Mouse (Mus musculus): Measurements from ENCODE around the gene Zfand3. TPM values are rescaled to one million over a fixed set of nuclear protein-coding genes. Genes with fewer than 3 reads are reported as not detected.

Gene Zfand3
- total and polyA plus RNA-seq, 2 experiments = 46.7 to 63.3 TPM

DNA sequence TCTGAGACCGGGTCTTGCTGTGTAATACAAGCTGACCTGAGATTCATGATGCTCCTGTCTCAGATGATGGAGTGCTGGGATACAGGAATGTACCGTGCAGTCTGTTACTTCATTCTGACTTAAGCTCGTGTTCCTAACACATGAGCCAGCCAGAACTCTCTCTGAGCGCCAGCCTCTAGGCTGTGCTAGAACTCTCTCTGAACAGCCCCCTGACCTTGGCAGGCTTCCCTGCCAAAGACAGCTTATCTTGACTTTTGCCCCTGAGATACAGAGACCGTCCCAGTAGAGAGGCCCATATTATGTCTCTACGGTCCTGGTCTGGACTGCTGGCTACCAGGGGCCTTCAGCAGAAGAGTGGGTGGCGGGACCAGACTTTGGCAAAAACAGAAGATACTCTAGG is 239.0 kb downstream of the Zfand3 start:
- H3K27me3 ChIP-seq (ENCODE audit: control insufficient read depth, insufficient read depth, low read length) = no peaks in the 10 kb centered on the region
- H3K9ac ChIP-seq (ENCODE audit: low read depth, low read length) = no peak overlapping the region
- no peaks in the 10 kb centered on the region for H3K36me3 ChIP-seq (ENCODE audit: control insufficient read depth, insufficient read depth, low read length)
- H3K27ac ChIP-seq (replicated peaks; ENCODE audit: insufficient read depth, low read depth, low read length) = no peak overlapping the region
- DNase-seq (ENCODE audit: extremely low read depth, low read depth, low spot score) = peak; percentile 25
- H3K4me3 ChIP-seq (ENCODE audit: insufficient read depth, low read depth, low read length) = no peak overlapping the region
- TF ChIP-seq POLR2A (IDR thresholded peaks at IDR 0.05; ENCODE audit: extremely low read depth, insufficient read depth, low read length) (no peak), CTCF (IDR thresholded peaks at IDR 0.05; ENCODE audit: low read depth, low read length) (0 out of 2 replicates have a peak, but pooled peaks have one; percentile 16)
- no peaks in the 10 kb centered on the region; the same call in 1 of the 2 replicates for H3K4me1 ChIP-seq (ENCODE audit: control insufficient read depth, insufficient read depth, low read length)
- 43% methylated on average over 7 of the region's 7 CpGs for WGBS
- no peaks in the 10 kb centered on the region for H3K79me2 ChIP-seq (ENCODE audit: control insufficient read depth, insufficient read depth, low read length)

DNA sequence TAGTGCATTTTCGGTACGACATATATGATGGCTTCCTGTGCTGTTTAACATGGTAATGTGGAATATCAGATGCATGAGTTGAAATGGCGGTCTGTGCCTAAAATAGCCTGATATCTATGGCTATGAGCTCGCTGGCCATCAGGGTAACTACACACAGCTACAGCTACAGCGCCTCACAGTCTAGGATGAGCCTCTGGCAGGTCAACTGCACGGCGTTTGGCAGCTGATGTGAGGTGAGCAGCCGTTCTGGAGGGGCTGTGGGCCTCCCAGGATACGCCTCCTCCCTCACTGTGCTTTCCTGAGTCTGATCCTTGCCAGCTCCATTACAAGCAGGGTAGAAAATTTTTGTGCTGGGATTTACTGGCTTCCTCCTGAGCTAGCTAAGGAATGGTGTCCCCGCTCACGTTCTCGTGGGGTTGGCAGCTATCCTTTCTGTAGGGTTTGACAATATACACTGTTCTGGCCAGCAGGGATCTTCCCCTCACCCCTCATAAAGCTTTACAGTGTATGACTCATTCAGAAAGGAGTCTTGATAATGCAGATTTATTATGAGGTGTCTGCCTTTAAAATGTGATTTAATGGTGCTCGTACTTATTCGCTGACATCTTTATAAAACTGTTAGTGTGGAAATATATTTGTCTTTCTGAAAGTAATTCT is 240.2 kb downstream of the Zfand3 start:
- H3K27ac ChIP-seq (replicated peaks; ENCODE audit: insufficient read depth, low read depth, low read length) = no peak overlapping the region
- H3K4me1 ChIP-seq (ENCODE audit: control insufficient read depth, insufficient read depth, low read length) = no peaks in the 10 kb centered on the region; the same call in 1 of the 2 replicates
- TF ChIP-seq CTCF (IDR thresholded peaks at IDR 0.05; ENCODE audit: low read depth, low read length) = no peak
- TF ChIP-seq POLR2A (IDR thresholded peaks at IDR 0.05; ENCODE audit: extremely low read depth, insufficient read depth, low read length) = no peak
- H3K36me3 ChIP-seq (ENCODE audit: control insufficient read depth, insufficient read depth, low read length) = no peaks in the 10 kb centered on the region
- no peaks in the 10 kb centered on the region for H3K27me3 ChIP-seq (ENCODE audit: control insufficient read depth, insufficient read depth, low read length)
- no peaks in the 10 kb centered on the region for H3K79me2 ChIP-seq (ENCODE audit: control insufficient read depth, insufficient read depth, low read length)
- no peak overlapping the region for H3K4me3 ChIP-seq (ENCODE audit: insufficient read depth, low read depth, low read length)
- 93% methylated on average over 14 of the region's 14 CpGs for WGBS
- H3K9ac ChIP-seq (ENCODE audit: low read depth, low read length) = no peak overlapping the region
- no peak for DNase-seq (ENCODE audit: extremely low read depth, low read depth, low spot score)

DNA sequence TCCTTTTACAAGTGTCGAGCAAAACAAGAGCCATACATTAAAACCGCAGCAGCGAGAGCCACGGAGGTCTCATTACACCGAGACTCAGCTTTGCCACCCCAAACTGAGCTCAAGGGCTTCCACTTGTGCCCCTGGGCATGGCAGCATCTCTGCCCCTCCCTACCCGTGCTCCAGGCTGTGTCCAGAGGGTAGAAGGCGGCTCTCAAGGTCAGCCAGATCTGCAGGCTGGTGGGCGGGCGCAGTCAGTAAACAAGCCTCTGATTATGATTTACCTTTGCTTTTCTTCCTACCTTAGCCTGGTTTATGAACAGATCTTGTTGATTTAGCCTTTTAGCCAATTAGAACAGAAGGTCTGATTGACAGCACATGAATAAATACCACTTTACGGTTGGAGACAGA is 240.8 kb downstream of the Zfand3 start:
- H3K79me2 ChIP-seq (ENCODE audit: control insufficient read depth, insufficient read depth, low read length) = no peaks in the 10 kb centered on the region
- no peaks in the 10 kb centered on the region for H3K36me3 ChIP-seq (ENCODE audit: control insufficient read depth, insufficient read depth, low read length)
- H3K27ac ChIP-seq (replicated peaks; ENCODE audit: insufficient read depth, low read depth, low read length) = no peak overlapping the region
- no peak overlapping the region for H3K4me3 ChIP-seq (ENCODE audit: insufficient read depth, low read depth, low read length)
- H3K27me3 ChIP-seq (ENCODE audit: control insufficient read depth, insufficient read depth, low read length) = no peaks in the 10 kb centered on the region
- DNase-seq (ENCODE audit: extremely low read depth, low read depth, low spot score) = no peak
- no peak overlapping the region for H3K9ac ChIP-seq (ENCODE audit: low read depth, low read length)
- no peaks in the 10 kb centered on the region; the same call in 1 of the 2 replicates for H3K4me1 ChIP-seq (ENCODE audit: control insufficient read depth, insufficient read depth, low read length)
- TF ChIP-seq CTCF (IDR thresholded peaks at IDR 0.05; ENCODE audit: low read depth, low read length) (no peak), POLR2A (IDR thresholded peaks at IDR 0.05; ENCODE audit: extremely low read depth, insufficient read depth, low read length) (no peak)
- WGBS = 78% methylated on average over 10 of the region's 10 CpGs

DNA sequence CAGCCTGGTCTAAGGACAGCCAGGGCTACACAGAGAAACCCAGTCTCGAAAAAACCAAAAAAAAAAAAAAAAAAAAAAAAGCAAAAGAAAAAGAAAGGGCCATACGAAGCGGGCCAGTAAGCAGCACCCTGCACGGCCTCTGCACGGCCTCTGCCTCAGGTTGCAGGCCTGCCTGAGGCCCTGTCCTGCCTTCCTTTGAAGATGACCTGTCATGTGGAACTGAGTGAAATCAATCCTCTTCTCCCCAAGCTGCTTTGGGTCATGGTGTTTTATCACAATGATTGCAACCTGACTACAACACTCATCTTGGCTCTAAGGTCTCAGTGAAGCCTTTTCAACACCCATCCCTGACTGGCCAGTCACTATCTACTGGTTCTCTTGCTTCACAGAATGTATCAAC is 248.5 kb downstream of the Zfand3 start:
- WGBS = 96% methylated on average over 5 of the region's 5 CpGs
- TF ChIP-seq POLR2A (IDR thresholded peaks at IDR 0.05; ENCODE audit: extremely low read depth, insufficient read depth, low read length) (no peak), CTCF (IDR thresholded peaks at IDR 0.05; ENCODE audit: low read depth, low read length) (no peak)
- Histone ChIP-seq H3K4me3 (ENCODE audit: insufficient read depth, low read depth, low read length) (no peak overlapping the region), H3K27me3 (ENCODE audit: control insufficient read depth, insufficient read depth, low read length) (no peaks in the 10 kb centered on the region), H3K36me3 (ENCODE audit: control insufficient read depth, insufficient read depth, low read length) (no peaks in the 10 kb centered on the region), H3K79me2 (ENCODE audit: control insufficient read depth, insufficient read depth, low read length) (no peaks in the 10 kb centered on the region), H3K27ac (replicated peaks; ENCODE audit: insufficient read depth, low read depth, low read length) (no peak overlapping the region), H3K4me1 (ENCODE audit: control insufficient read depth, insufficient read depth, low read length) (no peaks in the 10 kb centered on the region), H3K9ac (ENCODE audit: low read depth, low read length) (no peak overlapping the region)
- DNase-seq (ENCODE audit: extremely low read depth, low read depth, low spot score) = no peak

DNA sequence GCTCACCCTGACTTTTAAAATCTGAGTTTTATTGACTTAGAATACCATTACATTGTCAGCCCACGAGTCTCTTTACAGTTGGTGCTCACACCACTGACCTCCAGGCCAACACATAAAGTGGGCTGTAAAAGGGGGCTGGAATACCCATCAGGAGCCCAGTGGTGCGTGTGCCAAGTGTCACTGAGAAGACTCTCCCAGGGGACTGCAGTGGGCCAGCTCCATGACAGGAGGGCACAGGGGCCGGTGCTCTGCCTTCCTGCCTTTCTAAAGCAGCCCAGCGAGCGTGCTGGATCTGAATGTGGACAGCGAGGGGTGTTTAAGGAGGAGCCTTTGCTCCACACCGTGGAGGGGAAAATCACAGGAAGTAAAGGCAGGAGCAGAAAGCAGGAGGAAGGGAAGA is 249.4 kb downstream of the Zfand3 start:
- Histone ChIP-seq H3K4me1 (ENCODE audit: control insufficient read depth, insufficient read depth, low read length) (no peaks in the 10 kb centered on the region), H3K27ac (replicated peaks; ENCODE audit: insufficient read depth, low read depth, low read length) (no peak overlapping the region), H3K36me3 (ENCODE audit: control insufficient read depth, insufficient read depth, low read length) (no peaks in the 10 kb centered on the region), H3K9ac (ENCODE audit: low read depth, low read length) (no peak overlapping the region), H3K79me2 (ENCODE audit: control insufficient read depth, insufficient read depth, low read length) (no peaks in the 10 kb centered on the region), H3K27me3 (ENCODE audit: control insufficient read depth, insufficient read depth, low read length) (no peaks in the 10 kb centered on the region), H3K4me3 (ENCODE audit: insufficient read depth, low read depth, low read length) (no peak overlapping the region)
- 83% methylated on average over 7 of the region's 7 CpGs for WGBS
- DNase-seq (ENCODE audit: extremely low read depth, low read depth, low spot score) = no peak
- TF ChIP-seq CTCF (IDR thresholded peaks at IDR 0.05; ENCODE audit: low read depth, low read length) = no peak
- TF ChIP-seq POLR2A (IDR thresholded peaks at IDR 0.05; ENCODE audit: extremely low read depth, insufficient read depth, low read length) = no peak

DNA sequence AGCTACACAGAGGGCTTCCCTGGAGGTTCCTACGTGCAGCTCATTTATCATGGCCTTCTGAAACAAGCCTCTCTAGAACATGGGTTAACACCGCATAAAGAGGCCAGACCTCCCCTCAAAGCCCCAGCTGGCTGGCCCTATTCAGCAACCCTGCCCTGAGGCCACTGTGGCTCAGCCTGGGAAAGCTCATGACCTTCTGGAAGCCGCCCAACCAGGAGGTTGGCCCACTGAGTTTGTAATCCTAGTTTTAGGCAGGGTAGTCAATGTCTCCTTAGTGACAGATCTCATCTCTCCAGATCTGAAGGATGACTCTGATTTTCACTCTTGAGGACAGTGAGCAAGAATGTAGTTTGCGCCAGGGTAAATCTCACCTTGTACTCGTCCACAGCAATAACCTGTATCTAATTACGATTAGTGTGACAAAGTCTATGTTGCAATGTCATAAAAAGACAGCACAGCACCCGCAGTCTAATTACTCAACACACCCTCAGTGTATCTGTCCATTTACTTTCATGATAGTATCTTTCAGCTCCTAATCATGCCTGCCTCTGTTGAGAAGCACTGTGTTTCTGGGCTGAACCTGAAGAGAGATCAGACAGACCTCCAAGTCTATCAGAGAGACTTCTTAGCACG is 251.5 kb downstream of the Zfand3 start:
- TF ChIP-seq CTCF (IDR thresholded peaks at IDR 0.05; ENCODE audit: low read depth, low read length) = no peak
- TF ChIP-seq POLR2A (IDR thresholded peaks at IDR 0.05; ENCODE audit: extremely low read depth, insufficient read depth, low read length) = no peak
- H3K27me3 ChIP-seq (ENCODE audit: control insufficient read depth, insufficient read depth, low read length) = no peaks in the 10 kb centered on the region
- 67% methylated on average over 8 of the region's 8 CpGs for WGBS
- H3K36me3 ChIP-seq (ENCODE audit: control insufficient read depth, insufficient read depth, low read length) = no peaks in the 10 kb centered on the region
- H3K4me3 ChIP-seq (ENCODE audit: insufficient read depth, low read depth, low read length) = no peak overlapping the region
- H3K79me2 ChIP-seq (ENCODE audit: control insufficient read depth, insufficient read depth, low read length) = no peaks in the 10 kb centered on the region
- no peaks in the 10 kb centered on the region for H3K4me1 ChIP-seq (ENCODE audit: control insufficient read depth, insufficient read depth, low read length)
- H3K9ac ChIP-seq (ENCODE audit: low read depth, low read length) = no peak overlapping the region
- H3K27ac ChIP-seq (replicated peaks; ENCODE audit: insufficient read depth, low read depth, low read length) = no peak overlapping the region
- DNase-seq (ENCODE audit: extremely low read depth, low read depth, low spot score) = no peak
